Mouse (Mus musculus) layer of hippocampus, adult 18-20 months (tissue): ENCODE data around the gene Gm10719. TPM values are rescaled to one million over a fixed set of nuclear protein-coding genes. Genes with fewer than 3 reads are reported as not detected.
A peak's percentile ranks its signal among the peaks of the same experiment; 100 is the strongest.
"Not testable (repeated sequence)": the region's sequence is repeated elsewhere in the genome, so short reads cannot be mapped to it uniquely, and the experiment has no call there.

Experiments used
- DNase-seq, 2 experiments: peaks; one replicate each; pipeline ENCODE4 v3.0.0; 2022; ENCODE audit warnings: low spot score in 2 of 2
- microRNA-seq, 2 experiments: library from miRNA; unstranded; fragments of <30 nt; microRNA quantifications; one replicate each; pipeline ENCODE4 v1.2.0; 2021
- total RNA-seq, 2 experiments: library from RNA; stranded (reverse); gene quantifications; 2 replicates each; pipeline ENCODE4 v1.2.3; 2021

Gm10719 gene
- total RNA-seq, 2 experiments from 2014 or later: not detected

DNA sequence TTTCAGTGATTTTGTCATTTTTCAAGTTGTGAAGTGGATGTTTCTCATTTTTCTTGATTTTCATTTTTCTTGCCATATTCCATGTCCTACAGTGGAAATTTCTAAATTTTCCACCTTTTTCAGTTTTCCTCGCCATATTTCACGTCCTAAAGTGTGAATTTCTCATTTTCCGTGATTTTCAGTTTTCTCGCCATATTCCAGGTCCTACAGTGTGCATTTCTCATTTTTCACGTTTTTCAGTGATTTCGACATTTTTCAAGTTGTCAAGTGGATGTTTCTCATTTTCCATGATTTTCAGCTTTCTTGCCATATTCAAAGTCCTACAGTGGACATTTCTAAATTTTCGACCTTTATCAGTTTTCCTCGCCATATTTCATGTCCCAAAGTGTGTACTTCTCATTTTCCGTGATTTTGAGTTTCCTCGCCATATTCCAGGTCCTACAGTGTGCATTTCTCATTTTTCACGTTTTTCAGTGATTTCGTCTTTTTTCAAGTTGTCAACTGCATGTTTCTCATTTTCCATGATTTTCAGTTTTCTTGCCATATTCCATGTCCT is 7.8 kb downstream of the Gm10719 start, which contains the start of gene Gm10717:
Gene Gm10717 (plus strand): TSS at position 506 of the 556 bp plus-strand sequence.
- DNase-seq: peak; percentile 47 to 54

DNA sequence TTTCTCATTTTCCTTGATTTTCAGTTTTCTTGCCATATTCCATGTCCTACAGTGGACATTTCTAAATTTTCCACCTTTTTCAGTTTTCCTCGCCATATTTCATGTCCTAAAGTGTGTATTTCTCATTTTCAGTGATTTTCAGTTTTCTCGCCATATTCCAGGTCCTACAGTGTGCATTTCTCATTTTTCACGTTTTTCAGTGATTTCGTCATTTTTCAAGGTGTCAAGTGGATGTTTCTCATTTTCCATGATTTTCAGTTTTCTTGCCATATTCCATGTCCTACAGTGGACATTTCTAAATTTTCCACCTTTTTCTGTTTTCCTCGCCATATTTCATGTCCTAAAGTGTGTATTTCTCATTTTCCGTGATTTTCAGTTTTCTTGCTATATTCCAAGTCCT is 8.4 kb downstream of the Gm10719 start:
- peak; percentile 76 to 77 for DNase-seq

DNA sequence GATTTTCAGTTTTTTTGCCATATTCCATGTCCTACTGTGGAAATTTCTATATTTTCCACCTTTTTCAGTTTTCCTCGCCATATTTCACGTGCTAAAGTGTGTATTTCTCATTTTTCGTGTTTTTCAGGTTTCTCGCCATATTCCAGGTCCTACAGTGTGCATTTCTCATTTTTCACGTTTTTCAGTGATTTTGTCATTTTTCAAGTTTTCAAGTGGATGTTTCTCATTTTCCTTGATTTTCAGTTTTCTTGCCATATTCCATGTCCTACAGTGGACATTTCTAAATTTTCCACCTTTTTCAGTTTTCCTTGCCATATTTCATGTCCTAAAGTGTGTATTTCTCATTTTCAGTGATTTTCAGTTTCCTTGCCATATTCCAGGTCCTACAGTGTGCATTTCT is 8.9 kb downstream of the Gm10719 start:
- DNase-seq: not testable (repeated sequence)

DNA sequence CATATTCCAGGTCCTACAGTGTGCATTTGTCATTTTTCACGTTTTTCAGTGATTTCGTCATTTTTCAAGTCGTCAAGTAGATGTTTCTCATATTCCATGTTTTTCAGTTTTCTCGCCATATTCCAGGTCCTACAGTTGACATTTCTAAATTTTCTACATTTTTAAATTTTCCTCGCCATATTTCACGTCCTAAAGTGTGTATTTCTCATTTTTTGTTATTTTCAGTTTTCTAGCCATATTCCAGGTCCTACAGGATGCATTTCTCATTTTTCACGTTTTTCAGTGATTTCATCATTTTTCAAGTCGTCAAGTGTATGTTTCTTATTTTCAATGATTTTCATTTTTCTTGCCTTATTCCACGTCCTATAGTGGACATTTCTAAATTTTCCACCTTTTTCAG is 9.5 kb downstream of the Gm10719 start:
- not testable (repeated sequence) for DNase-seq

DNA sequence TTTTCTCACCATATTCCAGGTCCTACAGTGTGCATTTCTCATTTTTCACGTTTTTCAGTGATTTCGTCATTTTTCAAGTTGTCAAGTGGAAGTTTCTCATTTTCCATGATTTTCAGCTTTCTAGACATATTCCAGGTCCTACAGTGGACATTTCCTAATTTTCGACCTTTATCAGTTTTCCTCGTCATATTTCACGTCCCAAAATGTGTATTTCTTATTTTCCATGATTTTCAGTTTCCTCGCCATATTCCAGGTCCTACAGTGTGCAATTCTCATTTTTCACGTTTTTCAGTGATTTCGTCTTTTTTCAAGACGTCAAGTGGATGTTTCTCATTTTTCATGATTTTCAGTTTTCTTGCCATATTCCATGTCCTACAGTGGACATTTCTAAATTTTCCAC is 10.0 kb downstream of the Gm10719 start:
- not testable (repeated sequence) for DNase-seq

DNA sequence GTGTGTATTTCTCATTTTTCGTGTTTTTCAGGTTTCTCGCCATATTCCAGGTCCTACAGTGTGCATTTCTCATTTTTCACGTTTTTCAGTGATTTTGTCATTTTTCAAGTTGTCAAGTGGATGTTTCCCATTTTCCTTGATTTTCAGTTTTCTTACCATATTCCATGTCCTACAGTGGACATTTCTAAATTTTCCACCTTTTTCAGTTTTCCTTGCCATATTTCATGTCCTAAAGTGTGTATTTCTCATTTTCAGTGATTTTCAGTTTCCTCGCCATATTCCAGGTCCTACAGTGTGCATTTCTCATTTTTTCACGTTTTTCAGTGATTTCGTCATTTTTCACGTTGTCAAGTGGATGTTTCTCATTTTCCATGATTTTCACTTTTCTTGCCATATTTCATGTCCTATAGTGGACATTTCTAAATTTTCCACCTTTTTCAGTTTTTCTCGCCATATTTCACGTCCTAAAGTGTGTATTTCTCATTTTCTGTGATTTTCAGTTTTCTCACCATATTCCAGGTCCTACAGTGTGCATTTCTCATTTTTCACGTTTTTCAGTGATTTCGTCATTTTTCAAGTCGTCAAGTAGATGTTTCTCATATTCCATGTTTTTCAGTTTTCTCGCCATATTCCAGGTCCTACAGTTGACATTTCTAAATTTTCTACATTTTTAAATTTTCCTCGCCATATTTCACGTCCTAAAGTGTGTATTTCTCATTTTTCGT is 12.2 kb downstream of the Gm10719 start:
- peak; percentile 22 to 27 for DNase-seq

DNA sequence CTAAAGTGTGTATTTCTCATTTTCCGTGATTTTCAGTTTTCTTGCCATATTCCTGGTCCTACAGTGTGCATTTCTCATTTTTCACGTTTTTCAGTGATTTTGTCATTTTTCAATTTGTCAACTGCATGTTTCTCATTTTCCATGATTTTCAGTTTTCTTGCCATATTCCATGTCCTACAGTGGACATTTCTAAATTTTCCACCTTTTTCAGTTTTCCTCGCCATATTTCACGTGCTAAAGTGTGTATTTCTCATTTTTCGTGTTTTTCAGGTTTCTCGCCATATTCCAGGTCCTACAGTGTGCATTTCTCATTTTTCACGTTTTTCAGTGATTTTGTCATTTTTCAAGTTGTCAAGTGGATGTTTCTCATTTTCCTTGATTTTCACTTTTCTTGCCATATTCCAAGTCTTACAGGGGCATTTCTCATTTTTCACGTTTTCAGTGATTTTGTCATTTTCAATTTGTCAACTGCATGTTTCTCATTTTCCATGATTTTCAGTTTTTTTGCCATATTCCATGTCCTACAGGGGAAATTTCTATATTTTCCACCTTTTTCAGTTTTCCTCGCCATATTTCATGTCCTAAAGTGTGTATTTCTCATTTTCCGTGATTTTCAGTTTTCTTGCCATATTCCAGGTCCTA is 13.6 kb downstream of the Gm10719 start:
- not testable (repeated sequence) for DNase-seq

DNA sequence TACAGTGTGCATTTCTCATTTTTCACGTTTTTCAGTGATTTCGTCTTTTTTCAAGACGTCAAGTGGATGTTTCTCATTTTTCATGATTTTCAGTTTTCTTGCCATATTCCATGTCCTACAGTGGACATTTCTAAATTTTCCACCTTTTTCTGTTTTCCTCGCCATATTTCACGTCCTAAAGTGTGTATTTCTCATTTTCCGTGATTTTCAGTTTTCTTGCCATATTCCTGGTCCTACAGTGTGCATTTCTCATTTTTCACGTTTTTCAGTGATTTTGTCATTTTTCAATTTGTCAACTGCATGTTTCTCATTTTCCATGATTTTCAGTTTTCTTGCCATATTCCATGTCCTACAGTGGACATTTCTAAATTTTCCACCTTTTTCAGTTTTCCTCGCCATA is 17.1 kb downstream of the Gm10719 start, which contains the start of gene Gm17535:
Gene Gm17535 (plus strand): TSS at position 301 of the 400 bp plus-strand sequence.
- DNase-seq: not testable (repeated sequence)

DNA sequence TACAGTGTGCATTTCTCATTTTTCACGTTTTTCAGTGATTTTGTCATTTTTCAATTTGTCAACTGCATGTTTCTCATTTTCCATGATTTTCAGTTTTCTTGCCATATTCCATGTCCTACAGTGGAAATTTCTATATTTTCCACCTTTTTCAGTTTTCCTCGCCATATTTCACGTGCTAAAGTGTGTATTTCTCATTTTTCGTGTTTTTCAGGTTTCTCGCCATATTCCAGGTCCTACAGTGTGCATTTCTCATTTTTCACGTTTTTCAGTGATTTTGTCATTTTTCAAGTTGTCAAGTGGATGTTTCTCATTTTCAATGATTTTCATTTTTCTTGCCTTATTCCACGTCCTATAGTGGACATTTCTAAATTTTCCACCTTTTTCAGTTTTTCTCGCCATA is 19.4 kb downstream of the Gm10719 start, which contains the start of gene Gm10715:
Gene Gm10715 (plus strand): TSS at position 301 of the 400 bp plus-strand sequence.
- not testable (repeated sequence) for DNase-seq

DNA sequence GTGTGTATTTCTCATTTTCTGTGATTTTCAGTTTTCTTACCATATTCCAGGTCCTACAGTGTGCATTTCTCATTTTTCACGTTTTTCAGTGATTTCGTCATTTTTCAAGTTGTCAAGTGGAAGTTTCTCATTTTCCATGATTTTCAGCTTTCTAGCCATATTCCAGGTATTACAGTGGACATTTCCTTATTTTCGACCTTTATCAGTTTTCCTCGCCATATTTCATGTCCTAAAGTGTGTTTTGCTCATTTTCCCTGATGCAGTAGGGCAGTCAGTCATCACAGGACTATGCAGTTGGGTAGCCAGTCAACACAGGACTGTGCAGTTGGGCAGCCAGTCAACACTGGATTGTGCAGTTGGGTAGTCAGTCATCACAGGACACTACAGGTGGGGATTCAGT is 21.0 kb downstream of the Gm10719 start:
- not testable (repeated sequence) for DNase-seq

Small RNA genes lying within 50 kb of the gene (microRNA-seq; reads per million reads assigned to microRNA genes)
- 0 reads per million in 2 experiments for gene Mir101c

Other genes with a start within 250 kb of the Gm10719 start
- not detected for gene Gm10722, start 16.5 kb upstream of the Gm10719 start, total RNA-seq
- gene Gm11168, start 14.1 kb upstream of the Gm10719 start, total RNA-seq: not detected
- gene Gm10721, start 4.3 kb upstream of the Gm10719 start, total RNA-seq: not detected
- gene Gm10720, start 1.8 kb upstream of the Gm10719 start, total RNA-seq: not detected
- under 1 TPM in 1 of 2 experiments, not detected in 1; 0.87 TPM for gene Gm10718, start 6.1 kb downstream of the Gm10719 start, total RNA-seq
- not detected for gene Gm10717, start 8.0 kb downstream of the Gm10719 start, total RNA-seq
- gene Gm17535, start 17.2 kb downstream of the Gm10719 start, total RNA-seq: not detected
- gene Gm10715, start 19.5 kb downstream of the Gm10719 start, total RNA-seq: not detected